Mouse (Mus musculus) MEL (cell line): ENCODE measurements around the gene Adam17. TPM values are rescaled to one million over a fixed set of nuclear protein-coding genes. Genes with fewer than 3 reads are reported as not detected.

Experiments
- polyA plus RNA-seq, 2 experiments: library from polyadenylated mRNA; stranded (reverse) in 1 of 2; unstranded in 1 of 2; fragments of >175 nt in 1 of 2; fragments of >200 nt in 1 of 2; gene quantifications; 2 replicates each; pipeline versions ENCODE4 v1.2.1 to v1.2.4; 2012; ENCODE audit warnings: low replicate concordance in 2 of 2, low read depth in 1 of 2; ENCODE audit not compliant: insufficient read length in 2 of 2, insufficient read depth in 1 of 2, missing spikeins in 1 of 2
- total RNA-seq: library from RNA; depleted of rRNA; stranded (reverse); fragments of 300-350 nt; gene quantifications from 2 replicates; pipeline ENCODE4 v1.2.3, GENCODE M21; 2012; rRNA removed

The Adam17 gene
- total and polyA plus RNA-seq, 3 experiments = 12.9 to 14.2 TPM; not detected in 1

Other genes with a start within 250 kb of the Adam17 start
- gene Cpsf3, start 88.2 kb downstream of the Adam17 start, total RNA-seq = 39.8 and 44.2 TPM in 2 replicates
- 10 to 100 TPM in 1 of 2 experiments, not detected in 1; 58.2 TPM for gene Cpsf3, start 88.2 kb downstream of the Adam17 start, polyA plus RNA-seq
- 22.0 and 22.7 TPM in 2 replicates for gene Itgb1bp1, start 87.3 kb downstream of the Adam17 start, total RNA-seq
- gene Itgb1bp1, start 87.3 kb downstream of the Adam17 start, polyA plus RNA-seq = 10 to 100 TPM in 1 of 2 experiments, not detected in 1; 41.3 TPM
- gene Iah1, start 57.2 kb downstream of the Adam17 start, total RNA-seq = 14.2 and 18.7 TPM in 2 replicates
- 10 to 100 TPM in 1 of 2 experiments, not detected in 1; 15.4 TPM for gene Iah1, start 57.2 kb downstream of the Adam17 start, polyA plus RNA-seq
- gene Ywhaq, start 44.0 kb upstream of the Adam17 start, total RNA-seq = 99.4 and 102 TPM in 2 replicates
- 10 to 100 TPM in 1 of 2 experiments, not detected in 1; 99.2 TPM for gene Ywhaq, start 44.0 kb upstream of the Adam17 start, polyA plus RNA-seq